Mouse (Mus musculus): ENCODE measurements around the gene Rpp25l. TPM values are rescaled to one million over a fixed set of nuclear protein-coding genes. Genes with fewer than 3 reads are reported as not detected.
"Not testable (repeated sequence)": the region's sequence is repeated elsewhere in the genome, so short reads cannot be mapped to it uniquely, and the experiment has no call there.

Gene Rpp25l
- polyA plus RNA-seq, 1 experiment from 2014 or later: 65.2 TPM

- ATAC-seq (replicated peaks; ENCODE audit: low FRiP score, low read depth) (no peak), DNase-seq (ENCODE audit: low spot score) (no peak)
- Histone ChIP-seq H3K36me3 (ENCODE audit: insufficient read depth, low read length) (no peaks in the 10 kb centered on the region), H3K4me1 (replicated peaks; ENCODE audit: insufficient read depth, low read length) (no peaks in the 10 kb centered on the region), H3K9ac (ENCODE audit: low read depth, low read length) (no peak overlapping the region), H3K27me3 (ENCODE audit: insufficient read depth, low read length) (peaks cover 3% of the 10 kb centered on the region; the same call in 1 of the 2 replicates), H3K4me3 (replicated peaks; ENCODE audit: low read depth, low read length) (no peak overlapping the region), H3K4me2 (ENCODE audit: low read length) (no peak overlapping the region), H3K9me3 (replicated peaks; ENCODE audit: low read length) (no peaks in the 10 kb centered on the region), H3K27ac (no peak overlapping the region)
- TF ChIP-seq CTCF (IDR thresholded peaks at IDR 0.05; ENCODE audit: low read depth): no peak
- WGBS: 59% methylated on average over 19 of the region's 19 CpGs
Observed at GRCm38 (mm10) chr4:41705922-41706754, 7.2 kb downstream of the Rpp25l start.

- Histone ChIP-seq H3K9ac (ENCODE audit: low read depth, low read length) (no peak overlapping the region), H3K4me1 (replicated peaks; ENCODE audit: insufficient read depth, low read length) (no peaks in the 10 kb centered on the region), H3K4me2 (ENCODE audit: low read length) (no peak overlapping the region), H3K9me3 (replicated peaks; ENCODE audit: low read length) (no peaks in the 10 kb centered on the region), H3K27me3 (ENCODE audit: insufficient read depth, low read length) (peaks cover 3% of the 10 kb centered on the region; the same call in 1 of the 2 replicates), H3K27ac (no peak overlapping the region), H3K4me3 (replicated peaks; ENCODE audit: low read depth, low read length) (no peak overlapping the region), H3K36me3 (ENCODE audit: insufficient read depth, low read length) (no peaks in the 10 kb centered on the region)
- no peak for TF ChIP-seq CTCF (IDR thresholded peaks at IDR 0.05; ENCODE audit: low read depth)
- ATAC-seq (replicated peaks; ENCODE audit: low FRiP score, low read depth) (no peak), DNase-seq (ENCODE audit: low spot score) (peak; percentile 45)
- 0% methylated on average over 5 of the region's 5 CpGs for WGBS
Observed at GRCm38 (mm10) chr4:41704651-41705050, 8.7 kb downstream of the Rpp25l start.

GRCm38 (mm10) chr4:41702226-41702625 is 11.1 kb downstream of the Rpp25l start:
- H3K27me3 ChIP-seq (ENCODE audit: insufficient read depth, low read length); H3K4me1 ChIP-seq (replicated peaks; ENCODE audit: insufficient read depth, low read length); DNase-seq (ENCODE audit: low spot score); H3K4me3 ChIP-seq (replicated peaks; ENCODE audit: low read depth, low read length); H3K27ac ChIP-seq; H3K9me3 ChIP-seq (replicated peaks; ENCODE audit: low read length); H3K4me2 ChIP-seq (ENCODE audit: low read length); H3K9ac ChIP-seq (ENCODE audit: low read depth, low read length); H3K36me3 ChIP-seq (ENCODE audit: insufficient read depth, low read length); ATAC-seq (replicated peaks; ENCODE audit: low FRiP score, low read depth): not testable (repeated sequence)
- 77% methylated on average over 2 of the region's 2 CpGs for WGBS

GRCm38 (mm10) chr4:41700224-41700623 is 13.1 kb downstream of the Rpp25l start:
- H3K9me3 ChIP-seq (replicated peaks; ENCODE audit: low read length); H3K9ac ChIP-seq (ENCODE audit: low read depth, low read length); H3K27me3 ChIP-seq (ENCODE audit: insufficient read depth, low read length); H3K4me2 ChIP-seq (ENCODE audit: low read length); H3K27ac ChIP-seq; H3K36me3 ChIP-seq (ENCODE audit: insufficient read depth, low read length); ATAC-seq (replicated peaks; ENCODE audit: low FRiP score, low read depth); H3K4me1 ChIP-seq (replicated peaks; ENCODE audit: insufficient read depth, low read length); H3K4me3 ChIP-seq (replicated peaks; ENCODE audit: low read depth, low read length); DNase-seq (ENCODE audit: low spot score): not testable (repeated sequence)
- 87% methylated on average over 2 of the region's 8 CpGs for WGBS

GRCm38 (mm10) chr4:41699783-41700182 is 13.6 kb downstream of the Rpp25l start, which contains the start of gene Il11ra1:
Gene Il11ra1 (plus strand): TSS chr4:41699989.
- 89% methylated on average over 8 of the region's 10 CpGs for WGBS
- not testable (repeated sequence) for H3K4me2 ChIP-seq (ENCODE audit: low read length)

GRCm38 (mm10) chr4:41698421-41699016 is 14.8 kb downstream of the Rpp25l start:
- 7% methylated on average over 22 of the region's 32 CpGs for WGBS
- not testable (repeated sequence) for H3K9me3 ChIP-seq (replicated peaks; ENCODE audit: low read length); ATAC-seq (replicated peaks; ENCODE audit: low FRiP score, low read depth); H3K4me1 ChIP-seq (replicated peaks; ENCODE audit: insufficient read depth, low read length); H3K4me3 ChIP-seq (replicated peaks; ENCODE audit: low read depth, low read length); DNase-seq (ENCODE audit: low spot score); H3K9ac ChIP-seq (ENCODE audit: low read depth, low read length); H3K27me3 ChIP-seq (ENCODE audit: insufficient read depth, low read length); H3K27ac ChIP-seq; H3K36me3 ChIP-seq (ENCODE audit: insufficient read depth, low read length)
- H3K4me2 ChIP-seq (ENCODE audit: low read length): 0 out of 2 replicates have a peak overlapping the region, but pooled peaks have one; percentile 13

More at GRCm38 (mm10) chr4:41699783-41700182, 13.6 kb downstream of the Rpp25l start, which contains the start of gene Il11ra1:
- H3K9ac ChIP-seq (ENCODE audit: low read depth, low read length); DNase-seq (ENCODE audit: low spot score); H3K4me3 ChIP-seq (replicated peaks; ENCODE audit: low read depth, low read length); H3K27ac ChIP-seq; H3K36me3 ChIP-seq (ENCODE audit: insufficient read depth, low read length); H3K9me3 ChIP-seq (replicated peaks; ENCODE audit: low read length); ATAC-seq (replicated peaks; ENCODE audit: low FRiP score, low read depth); H3K27me3 ChIP-seq (ENCODE audit: insufficient read depth, low read length); H3K4me1 ChIP-seq (replicated peaks; ENCODE audit: insufficient read depth, low read length): not testable (repeated sequence)
